Comparison of ENCODE assay signal across 15 mouse cellular contexts in the genomic region with DNA sequence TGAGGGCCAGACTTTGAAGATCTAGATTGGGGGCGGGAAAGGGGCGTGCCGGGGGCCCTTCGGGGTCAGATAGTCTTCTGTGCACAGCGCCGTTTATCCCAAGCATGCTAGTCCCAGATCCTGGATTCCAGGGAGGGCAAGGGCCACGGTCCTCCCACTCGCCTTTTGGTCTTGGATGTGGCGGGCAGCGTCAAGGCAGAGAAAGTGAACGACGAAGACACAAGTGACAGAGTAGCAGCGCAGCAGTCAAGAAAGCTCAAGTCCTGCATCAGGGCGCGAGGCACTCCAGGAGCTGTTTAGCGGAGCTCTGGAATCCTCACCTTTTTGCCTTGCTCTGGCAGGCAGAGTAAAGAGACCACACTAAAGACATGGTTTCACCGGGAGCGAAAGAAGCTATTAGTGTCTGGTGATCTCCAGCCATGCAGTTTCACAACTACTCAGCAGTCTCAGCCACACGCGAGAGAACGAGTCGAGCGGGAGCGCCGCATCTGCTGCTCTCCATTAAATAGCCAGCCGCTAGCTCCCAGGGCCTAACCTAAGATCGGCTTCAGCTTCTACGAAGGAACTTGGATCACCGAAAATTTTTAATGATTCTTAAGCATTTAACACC. TPM values are rescaled to one million over a fixed set of nuclear protein-coding genes. Genes with fewer than 3 reads are reported as not detected.
DNase-seq lines count a peak whose midpoint lies in the region; ATAC-seq lines count a peak whose summit lies in the region.
"Had no signal": no experiment of that assay in that cellular context is flagged by ENCODE, and none has a peak within 500 bp of the region (broad histone marks: within the 10 kb centered on the region; RNA-seq: fewer than 3 reads in every experiment).

No protein-coding gene starts in this region.

- H3K36me3 ChIP-seq in hindbrain, embryonic 14.5 days (replicated peaks; ENCODE audit: control insufficient read depth, insufficient read depth) = no peaks in the 10 kb centered on the region
- no peaks in the 10 kb centered on the region for H3K36me3 ChIP-seq in midbrain, embryonic 15.5 days (replicated peaks)
- H3K36me3 ChIP-seq: G1E; lung, embryonic 15.5 days had no signal

- peaks cover 40% of the 10 kb centered on the region for H3K27me3 ChIP-seq in hindbrain, embryonic 14.5 days (ENCODE audit: control insufficient read depth, insufficient read depth, low read length)
- peaks cover 12% of the 10 kb centered on the region for H3K27me3 ChIP-seq in midbrain, embryonic 15.5 days (replicated peaks)

- H3K4me3 ChIP-seq in hindbrain, embryonic 14.5 days (replicated peaks; ENCODE audit: low read length) = 0 out of 2 replicates have a peak overlapping the region, but pooled peaks have one; percentile 6
- H3K4me3 ChIP-seq in midbrain, embryonic 15.5 days = peak overlapping the region; percentile 13; the same call in 1 of the 2 replicates
- H3K4me3 ChIP-seq: lung, embryonic 15.5 days had no signal

- 20% methylated on average over 29 of the region's 29 CpGs for WGBS in hindbrain, embryonic 14.5 days
- 29% methylated on average over 29 of the region's 29 CpGs for WGBS in midbrain, embryonic 15.5 days

- H3K4me1 ChIP-seq in hindbrain, embryonic 14.5 days (replicated peaks; ENCODE audit: control insufficient read depth, insufficient read depth, low read length) = no peaks in the 10 kb centered on the region
- H3K4me1 ChIP-seq in midbrain, embryonic 15.5 days = no peaks in the 10 kb centered on the region
- H3K4me1 ChIP-seq: lung, embryonic 15.5 days had no signal

- H3K27ac ChIP-seq in hindbrain, embryonic 14.5 days = no peak overlapping the region
- no peak overlapping the region for H3K27ac ChIP-seq in midbrain, embryonic 15.5 days
- H3K27ac ChIP-seq: lung, embryonic 15.5 days had no signal

- no peak overlapping the region for H3K9ac ChIP-seq in hindbrain, embryonic 14.5 days
- H3K9ac ChIP-seq in midbrain, embryonic 15.5 days = no peak overlapping the region
- H3K9ac ChIP-seq: lung, embryonic 15.5 days had no signal

- no peaks in the 10 kb centered on the region for H3K9me3 ChIP-seq in hindbrain, embryonic 14.5 days (ENCODE audit: control insufficient read depth, low read length)
- H3K9me3 ChIP-seq in midbrain, embryonic 15.5 days = no peaks in the 10 kb centered on the region
- H3K9me3 ChIP-seq: lung, embryonic 15.5 days had no signal

- peak; percentile 60 for DNase-seq in R1 (ENCODE audit: low read depth, low spot score)
- peak; percentile 50 for DNase-seq in embryo, embryonic 11 days
- DNase-seq in hindbrain, embryonic 14.5 days (ENCODE audit: low spot score) = no peak
- no peak for DNase-seq in kidney, postnatal 14 days
- DNase-seq in thymus, postnatal 4 days = no peak
- DNase-seq in natural killer cell, adult 2 months (ENCODE audit: low spot score in 2 of 2) = no peak
- DNase-seq: adrenal gland, adult 8-10 months; cerebellum, adult 2 months; kidney, adult 9 months; right cerebral cortex, postnatal 14 days; thymus, postnatal 36 days had no signal

- no peak for ATAC-seq in hindbrain, embryonic 14.5 days (ENCODE audit: low FRiP score)
- no peak for ATAC-seq in midbrain, embryonic 15.5 days (replicated peaks)

- H3K4me2 ChIP-seq in hindbrain, embryonic 14.5 days (replicated peaks) = peak overlapping the region; percentile 36
- H3K4me2 ChIP-seq in midbrain, embryonic 15.5 days = peak overlapping the region; percentile 37
- H3K4me2 ChIP-seq: lung, embryonic 15.5 days had no signal

RNA-seq across cellular contexts. Expression of gene Zic3, which starts 7.1 kb away (rescaled TPM):
- 17.1 and 18.9 TPM in 2 replicates for polyA plus RNA-seq in hindbrain, embryonic 14.5 days (2014; fragmentation: Nextera tagmentation; extraction: Ambion mirVana)
- polyA plus RNA-seq in midbrain, embryonic 15.5 days (2015; fragmentation: Nextera tagmentation; extraction: Ambion mirVana) = 18.0 and 18.3 TPM in 2 replicates
- polyA plus RNA-seq: G1E; gonadal fat pad, adult 2 months; lung, embryonic 15.5 days had no signal

Comparison
In these comparisons a context has a peak if more than half of its experiments do, and no peak if none do; other contexts are left out.
1. DNase-seq: peak in R1 (single experiment) and embryo, embryonic 11 days (single experiment); none in hindbrain, embryonic 14.5 days (single experiment), kidney, postnatal 14 days (single experiment), thymus, postnatal 4 days (single experiment) and natural killer cell, adult 2 months (0 of 2).